Mouse (Mus musculus): ENCODE data around the gene Ston2.
A peak's percentile ranks its signal among the peaks of the same experiment; 100 is the strongest.

Gene Ston2

GRCm38 (mm10) chr12:91648426-91648825 lies 139.8 kb downstream of the Ston2 start:
- DNase-seq, result no peak

GRCm38 (mm10) chr12:91645361-91646123 lies 142.6 kb downstream of the Ston2 start:
- no peak for DNase-seq

- DNase-seq, result no peak
These were observed 145.0 kb downstream of the Ston2 start for GRCm38 (mm10) chr12:91643221-91643620.

- DNase-seq, result no peak
These were observed 145.6 kb downstream of the Ston2 start for GRCm38 (mm10) chr12:91642426-91643093.

GRCm38 (mm10) chr12:91641631-91642141 lies 146.5 kb downstream of the Ston2 start:
- peak; percentile 20 for DNase-seq

GRCm38 (mm10) chr12:91641133-91641532 lies 147.1 kb downstream of the Ston2 start:
- no peak for DNase-seq

- DNase-seq, result peak; percentile 54
These were observed 147.5 kb downstream of the Ston2 start for GRCm38 (mm10) chr12:91640712-91641111.

GRCm38 (mm10) chr12:91638351-91638750 lies 149.8 kb downstream of the Ston2 start:
- DNase-seq, result no peak

- DNase-seq, result no peak
These were observed 150.9 kb downstream of the Ston2 start for GRCm38 (mm10) chr12:91637136-91637909.

- DNase-seq, result no peak
These were observed 161.7 kb downstream of the Ston2 start for GRCm38 (mm10) chr12:91626482-91626881.

GRCm38 (mm10) chr12:91625013-91625412 lies 163.2 kb downstream of the Ston2 start:
- no peak for DNase-seq

GRCm38 (mm10) chr12:91609425-91609824 lies 178.8 kb downstream of the Ston2 start:
- DNase-seq, result no peak

GRCm38 (mm10) chr12:91607678-91608077 lies 180.5 kb downstream of the Ston2 start:
- DNase-seq, result no peak

GRCm38 (mm10) chr12:91606651-91607050 lies 181.5 kb downstream of the Ston2 start:
- DNase-seq, result no peak

GRCm38 (mm10) chr12:91604600-91604999 lies 183.6 kb downstream of the Ston2 start:
- DNase-seq, result no peak

GRCm38 (mm10) chr12:91592128-91592527 lies 196.1 kb downstream of the Ston2 start:
- no peak for DNase-seq

GRCm38 (mm10) chr12:91591191-91591590 lies 197.0 kb downstream of the Ston2 start:
- DNase-seq, result no peak

- no peak for DNase-seq
These were observed 197.5 kb downstream of the Ston2 start for GRCm38 (mm10) chr12:91590716-91591115.

GRCm38 (mm10) chr12:91589847-91590690 lies 198.1 kb downstream of the Ston2 start, which contains the start of gene Gtf2a1:
Gtf2a1 (minus strand) TSS chr12:91590487.
- peak; percentile 93 for DNase-seq

- no peak for DNase-seq
These were observed 198.7 kb downstream of the Ston2 start for GRCm38 (mm10) chr12:91589542-91589846.

GRCm38 (mm10) chr12:91588670-91589541 lies 199.3 kb downstream of the Ston2 start:
- DNase-seq, result peak; percentile 60
